Mouse (Mus musculus) intestine, postnatal 0 days (tissue): ENCODE measurements around the gene Thumpd3. TPM values are rescaled to one million over a fixed set of nuclear protein-coding genes. Genes with fewer than 3 reads are reported as not detected.
A peak's percentile ranks its signal among the peaks of the same experiment; 100 is the strongest.

ENCODE experiments used
- ATAC-seq: fragments of 200-750 bp; cut with Nextera tagmentation; 2 replicates; pipeline ENCODE4 v1.8.0; 2017; ENCODE audit warnings: mild to moderate bottlenecking, moderate TSS enrichment, moderate library complexity
- H3K27ac ChIP-seq: fragments of 300-500 bp; sonication (generic); 2 replicates; pipeline ENCODE4 v1.5.1; 2014; ENCODE audit warnings: mild to moderate bottlenecking, low read depth, low read length, moderate library complexity
- H3K27me3 ChIP-seq: fragments of 300-500 bp; sonication (generic); replicated peaks from 2 replicates; pipeline ENCODE4 v1.6.1; 2014; ENCODE audit warnings: low read length, mixed read lengths; ENCODE audit not compliant: control insufficient read depth, insufficient read depth
- H3K36me3 ChIP-seq: fragments of 300-500 bp; sonication (generic); 2 replicates; pipeline ENCODE4 v1.6.1; 2014; ENCODE audit warnings: mild to moderate bottlenecking, moderate library complexity; ENCODE audit not compliant: control insufficient read depth, insufficient read depth
- H3K4me1 ChIP-seq: fragments of 300-500 bp; sonication (generic); replicated peaks from 2 replicates; pipeline ENCODE4 v1.6.1; 2014; ENCODE audit warnings: antibody characterized with exemption, low read length, mixed read lengths; ENCODE audit not compliant: control insufficient read depth, insufficient read depth
- H3K4me2 ChIP-seq: fragments of 300-500 bp; sonication (generic); replicated peaks from 2 replicates; pipeline ENCODE4 v1.6.1; 2014; ENCODE audit warnings: low read depth, mild to moderate bottlenecking, moderate library complexity
- H3K4me3 ChIP-seq: fragments of 300-500 bp; sonication (generic); 2 replicates; pipeline ENCODE4 v1.5.1; 2014; ENCODE audit warnings: low read depth, low read length
- H3K9ac ChIP-seq: fragments of 300-500 bp; sonication (generic); 2 replicates; pipeline ENCODE4 v1.6.1; 2014; ENCODE audit warnings: mild to moderate bottlenecking, low read depth, low read length
- H3K9me3 ChIP-seq: fragments of 300-500 bp; sonication (generic); 2 replicates; pipeline ENCODE4 v1.6.1; 2016; ENCODE audit warnings: mixed run types; ENCODE audit not compliant: control insufficient read depth
- CTCF ChIP-seq: sonication (generic); IDR thresholded peaks from 2 replicates; pipeline ENCODE4 v1.5.1; 2016; ENCODE audit warnings: low read depth, mild to moderate bottlenecking, control low read depth, antibody characterized with exemption, moderate library complexity
- WGBS: fragments of 180-500 bp; shearing (Covaris S2); extraction: QIAGEN DNeasy Blood & Tissue Kit; methylation state at CpG from one replicate; pipeline ENCODE4 v1.1.7; 2014; 5-methylcytosine and 5-hydroxymethylcytosine counted together
- polyA plus RNA-seq: library from polyadenylated mRNA; unstranded; fragments of >200 nt; fragmentation: Nextera tagmentation; extraction: Ambion mirVana; gene quantifications from 2 replicates; pipeline ENCODE4 v1.2.1, GENCODE M21; 2015

Thumpd3 gene
- polyA plus RNA-seq, 1 experiment from 2014 or later = 36.0 TPM

- no peaks in the 10 kb centered on the region for H3K9me3 ChIP-seq
- H3K4me2 ChIP-seq = no peak overlapping the region
- no peaks in the 10 kb centered on the region for H3K27me3 ChIP-seq
- H3K27ac ChIP-seq = no peak overlapping the region
- ATAC-seq = peak; percentile 37; the same call in 1 of the 2 replicates
- TF ChIP-seq CTCF = no peak
- H3K36me3 ChIP-seq = no peaks in the 10 kb centered on the region
- H3K4me3 ChIP-seq = no peak overlapping the region
- no peaks in the 10 kb centered on the region; the same call in 1 of the 2 replicates for H3K4me1 ChIP-seq
- no peak overlapping the region for H3K9ac ChIP-seq
- 40% methylated on average over 2 of the region's 2 CpGs for WGBS
Measured at GRCm38 (mm10) chr6:113006833-113007232, 39.2 kb upstream of the Thumpd3 start.

DNA sequence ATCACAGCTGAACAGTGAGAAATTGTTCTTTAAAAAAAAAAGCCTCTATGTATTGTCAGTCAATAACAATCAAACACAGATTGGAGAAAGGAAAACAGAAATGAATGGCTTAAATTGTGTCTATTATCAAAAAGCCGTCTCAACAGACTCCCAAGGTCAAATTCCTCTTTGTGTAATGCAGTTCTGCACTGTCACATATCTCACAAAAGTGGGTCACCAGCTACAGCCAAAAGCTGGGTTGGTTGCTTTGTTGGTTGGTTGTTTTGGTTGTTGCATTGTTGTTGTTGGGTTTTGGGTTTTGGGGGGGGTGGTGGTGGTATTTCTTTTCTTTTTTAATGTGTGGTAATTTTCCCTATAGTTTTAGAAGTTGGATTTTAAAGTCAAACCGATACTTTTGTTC, 34.1 kb upstream of the Thumpd3 start:
- no peaks in the 10 kb centered on the region for H3K9me3 ChIP-seq
- TF ChIP-seq CTCF = no peak
- H3K27me3 ChIP-seq = no peaks in the 10 kb centered on the region
- H3K4me1 ChIP-seq = 0 out of 2 replicates have a peak, but pooled peaks cover 3% of the 10 kb centered on the region
- no peak overlapping the region for H3K4me2 ChIP-seq
- 54% methylated on average over 2 of the region's 2 CpGs for WGBS
- H3K9ac ChIP-seq = no peak overlapping the region
- no peak overlapping the region for H3K4me3 ChIP-seq
- no peak for ATAC-seq
- H3K27ac ChIP-seq = no peak overlapping the region
- no peaks in the 10 kb centered on the region for H3K36me3 ChIP-seq

GRCm38 (mm10) chr6:113012495-113012941, 33.5 kb upstream of the Thumpd3 start:
- no peak overlapping the region for H3K4me2 ChIP-seq
- H3K27me3 ChIP-seq = no peaks in the 10 kb centered on the region
- H3K4me1 ChIP-seq = 0 out of 2 replicates have a peak, but pooled peaks cover 3% of the 10 kb centered on the region
- no peak overlapping the region; the same call in 1 of the 2 replicates for H3K27ac ChIP-seq
- H3K36me3 ChIP-seq = no peaks in the 10 kb centered on the region
- H3K4me3 ChIP-seq = no peak overlapping the region
- peak; percentile 81 for ATAC-seq
- H3K9me3 ChIP-seq = no peaks in the 10 kb centered on the region
- no peak for TF ChIP-seq CTCF
- 18% methylated on average over 6 of the region's 6 CpGs for WGBS
- H3K9ac ChIP-seq = no peak overlapping the region

DNA sequence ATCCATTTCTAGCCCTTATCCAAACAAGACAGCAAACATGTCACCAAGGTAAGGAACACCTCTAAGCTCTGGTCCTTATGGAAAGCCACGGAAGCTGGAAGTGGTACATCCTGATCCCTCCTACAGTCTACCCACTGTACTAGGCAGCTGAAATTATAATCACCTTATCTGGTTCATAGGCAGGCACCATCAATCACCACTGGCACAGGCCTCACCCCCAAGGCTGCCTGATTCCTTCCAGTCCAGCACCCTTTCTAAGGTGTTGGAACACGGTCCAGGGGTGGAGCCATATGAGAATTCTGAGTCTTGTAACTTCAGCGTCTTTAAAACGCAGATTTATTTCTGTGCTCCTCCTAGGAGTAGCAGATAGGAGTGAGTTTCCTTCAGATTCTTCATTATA, 32.5 kb upstream of the Thumpd3 start:
- no peak overlapping the region for H3K4me3 ChIP-seq
- 71% methylated on average over 4 of the region's 4 CpGs for WGBS
- H3K9me3 ChIP-seq = no peaks in the 10 kb centered on the region
- 0 out of 2 replicates have a peak, but pooled peaks cover 3% of the 10 kb centered on the region for H3K4me1 ChIP-seq
- H3K4me2 ChIP-seq = no peak overlapping the region
- no peak for ATAC-seq
- no peak for TF ChIP-seq CTCF
- H3K27ac ChIP-seq = no peak overlapping the region
- H3K36me3 ChIP-seq = no peaks in the 10 kb centered on the region
- H3K27me3 ChIP-seq = no peaks in the 10 kb centered on the region
- no peak overlapping the region for H3K9ac ChIP-seq

GRCm38 (mm10) chr6:113017500-113018047, 28.5 kb upstream of the Thumpd3 start:
- TF ChIP-seq CTCF = no peak
- H3K27me3 ChIP-seq = no peaks in the 10 kb centered on the region
- peak overlapping the region; percentile 28 for H3K4me2 ChIP-seq
- H3K9me3 ChIP-seq = no peaks in the 10 kb centered on the region
- no peak overlapping the region for H3K27ac ChIP-seq
- no peak overlapping the region for H3K4me3 ChIP-seq
- no peaks in the 10 kb centered on the region for H3K36me3 ChIP-seq
- H3K4me1 ChIP-seq = 0 out of 2 replicates have a peak, but pooled peaks cover 2% of the 10 kb centered on the region
- H3K9ac ChIP-seq = no peak overlapping the region
- 30% methylated on average over 12 of the region's 12 CpGs for WGBS
- peak; percentile 33; the same call in 1 of the 2 replicates for ATAC-seq

- no peak for ATAC-seq
- no peak for TF ChIP-seq CTCF
- H3K9me3 ChIP-seq = no peaks in the 10 kb centered on the region
- H3K27me3 ChIP-seq = no peaks in the 10 kb centered on the region
- H3K4me1 ChIP-seq = no peaks in the 10 kb centered on the region
- no peak overlapping the region; the same call in 1 of the 2 replicates for H3K4me2 ChIP-seq
- H3K9ac ChIP-seq = no peak overlapping the region
- H3K4me3 ChIP-seq = no peak overlapping the region
- WGBS = 37% methylated on average over 5 of the region's 6 CpGs
- no peaks in the 10 kb centered on the region for H3K36me3 ChIP-seq
- no peak overlapping the region for H3K27ac ChIP-seq
Measured at GRCm38 (mm10) chr6:113018139-113018538, 27.9 kb upstream of the Thumpd3 start.
